Mouse (Mus musculus) forebrain, postnatal 0 days (tissue): ENCODE data around the gene H2-D1. TPM values are rescaled to one million over a fixed set of nuclear protein-coding genes. Genes with fewer than 3 reads are reported as not detected.

Source experiments
- ATAC-seq: fragments of 200-750 bp; cut with Nextera tagmentation; 2 replicates; pipeline ENCODE4 v1.8.0; 2017; ENCODE audit warnings: mild to moderate bottlenecking, moderate library complexity
- DNase-seq: peaks from one replicate; pipeline ENCODE4 v3.0.0-alpha.2; 2015
- H3K27ac ChIP-seq: fragments of 300-500 bp; sonication (generic); 2 replicates; pipeline ENCODE4 v1.5.1; 2014; ENCODE audit warnings: low read depth, mild to moderate bottlenecking, antibody characterized with exemption, low read length, moderate library complexity, mixed read lengths
- H3K27me3 ChIP-seq: fragments of 300-500 bp; sonication (generic); 2 replicates; pipeline ENCODE4 v1.6.1; 2014; ENCODE audit warnings: mild to moderate bottlenecking, low read length, mixed read lengths; ENCODE audit not compliant: insufficient read depth
- H3K36me3 ChIP-seq: fragments of 300-500 bp; sonication (generic); 2 replicates; pipeline ENCODE4 v1.6.1; 2014; ENCODE audit warnings: mild to moderate bottlenecking, moderate library complexity; ENCODE audit not compliant: insufficient read depth
- H3K4me1 ChIP-seq: fragments of 300-500 bp; sonication (generic); 2 replicates; pipeline ENCODE4 v1.6.1; 2014; ENCODE audit warnings: antibody characterized with exemption; ENCODE audit not compliant: insufficient read depth
- H3K4me2 ChIP-seq: fragments of 300-500 bp; sonication (generic); 2 replicates; pipeline ENCODE4 v1.6.1; 2014; ENCODE audit warnings: low read depth, mild to moderate bottlenecking, moderate library complexity
- H3K4me3 ChIP-seq: fragments of 300-500 bp; sonication (generic); 2 replicates; pipeline ENCODE4 v1.5.1; 2014; ENCODE audit warnings: low read depth, low read length, mixed read lengths
- H3K9ac ChIP-seq: fragments of 300-500 bp; sonication (generic); 2 replicates; pipeline ENCODE4 v1.6.1; 2014; ENCODE audit warnings: mild to moderate bottlenecking
- H3K9me3 ChIP-seq: fragments of 300-500 bp; sonication (generic); 2 replicates; pipeline ENCODE4 v1.6.1; 2016; ENCODE audit warnings: low read length
- CTCF ChIP-seq: sonication (generic); IDR thresholded peaks from 2 replicates; pipeline ENCODE4 v1.5.1; 2016; ENCODE audit warnings: antibody characterized with exemption, control low read depth, low read depth
- WGBS: fragments of 180-500 bp; shearing (Covaris S2); extraction: QIAGEN DNeasy Blood & Tissue Kit; methylation state at CpG from one replicate; pipeline ENCODE4 v1.1.7; 2014; 5-methylcytosine and 5-hydroxymethylcytosine counted together
- polyA plus RNA-seq: library from polyadenylated mRNA; unstranded; fragments of >200 nt; fragmentation: Nextera tagmentation; extraction: Ambion mirVana; gene quantifications from 2 replicates; pipeline ENCODE4 v1.2.1, GENCODE M21; 2015
- total RNA-seq: library from RNA; depleted of rRNA; stranded (reverse); fragments of >200 nt; gene quantifications from 2 replicates; pipeline ENCODE4 v1.2.3, GENCODE M21; 2014

The H2-D1 gene
- total and polyA plus RNA-seq, 2 experiments from 2014 or later: 63.3 to 95.9 TPM

- no peak for TF ChIP-seq CTCF
- Histone ChIP-seq H3K9me3 (no peaks in the 10 kb centered on the region), H3K4me1 (peaks cover 5% of the 10 kb centered on the region), H3K4me2 (peak overlapping the region; percentile 83), H3K4me3 (peak overlapping the region; percentile 98), H3K36me3 (peaks cover 18% of the 10 kb centered on the region), H3K9ac (peak overlapping the region; percentile 100), H3K27me3 (no peaks in the 10 kb centered on the region), H3K27ac (peak overlapping the region; percentile 100)
- ATAC-seq: no peak
- 23% methylated on average over 12 of the region's 12 CpGs for WGBS
- no peak for DNase-seq
These were observed 21.9 kb upstream of the H2-D1 start for GRCm38 (mm10) chr17:35240384-35241304.

GRCm38 (mm10) chr17:35241305-35242014 lies 21.1 kb upstream of the H2-D1 start, which contains the start of gene Ddx39b:
Ddx39b (plus strand) TSS chr17:35241746.
- peak; percentile 90 for ATAC-seq
- DNase-seq: peak; percentile 99
- Histone ChIP-seq H3K27ac (peak within 1 kb of the TSS; percentile 100), H3K4me3 (peak within 1 kb of the TSS; percentile 98), H3K4me2 (peak within 1 kb of the TSS; percentile 83), H3K9ac (peak within 1 kb of the TSS; percentile 100), H3K27me3 (no peaks in the 10 kb centered on the region), H3K4me1 (peaks cover 5% of the 10 kb centered on the region), H3K9me3 (no peaks in the 10 kb centered on the region), H3K36me3 (peaks cover 26% of the 10 kb centered on the region)
- peak; percentile 46; the same call in 1 of the 2 replicates for TF ChIP-seq CTCF
- 2% methylated on average over 69 of the region's 69 CpGs for WGBS

GRCm38 (mm10) chr17:35242015-35242941 lies 20.3 kb upstream of the H2-D1 start:
- no peaks in the 10 kb centered on the region for H3K27me3 ChIP-seq
- H3K36me3 ChIP-seq: peaks cover 34% of the 10 kb centered on the region
- DNase-seq (peak; percentile 80), ATAC-seq (peak; percentile 38)
- WGBS: under 1% methylated on average over 55 of the region's 55 CpGs
- peaks cover 5% of the 10 kb centered on the region for H3K4me1 ChIP-seq
- peak overlapping the region; percentile 100 for H3K27ac ChIP-seq
- H3K9ac ChIP-seq: peak overlapping the region; percentile 100
- H3K9me3 ChIP-seq: no peaks in the 10 kb centered on the region
- peak overlapping the region; percentile 98 for H3K4me3 ChIP-seq
- TF ChIP-seq CTCF: peak; percentile 48; the same call in 1 of the 2 replicates
- peak overlapping the region; percentile 83 for H3K4me2 ChIP-seq

- DNase-seq (peak; percentile 84), ATAC-seq (no peak)
- peak overlapping the region; percentile 83 for H3K4me2 ChIP-seq
- WGBS: 1% methylated on average over 16 of the region's 16 CpGs
- peak overlapping the region; percentile 100 for H3K27ac ChIP-seq
- H3K4me3 ChIP-seq: peak overlapping the region; percentile 98
- peak overlapping the region; percentile 100 for H3K9ac ChIP-seq
- peaks cover 42% of the 10 kb centered on the region for H3K36me3 ChIP-seq
- H3K9me3 ChIP-seq: no peaks in the 10 kb centered on the region
- no peaks in the 10 kb centered on the region for H3K27me3 ChIP-seq
- peaks cover 5% of the 10 kb centered on the region for H3K4me1 ChIP-seq
- TF ChIP-seq CTCF: no peak; the same call in 1 of the 2 replicates
These were observed 19.4 kb upstream of the H2-D1 start for GRCm38 (mm10) chr17:35243086-35243485.

- ATAC-seq (no peak), DNase-seq (no peak)
- H3K9me3 ChIP-seq: no peaks in the 10 kb centered on the region
- H3K36me3 ChIP-seq: peaks cover 61% of the 10 kb centered on the region
- no peak for TF ChIP-seq CTCF
- H3K27ac ChIP-seq: no peak overlapping the region
- peak overlapping the region; percentile 6; the same call in 1 of the 2 replicates for H3K4me3 ChIP-seq
- WGBS: 72% methylated on average over 2 of the region's 2 CpGs
- H3K4me2 ChIP-seq: peak overlapping the region; percentile 83; the same call in 1 of the 2 replicates
- H3K4me1 ChIP-seq: peaks cover 5% of the 10 kb centered on the region
- no peak overlapping the region for H3K9ac ChIP-seq
- H3K27me3 ChIP-seq: no peaks in the 10 kb centered on the region
These were observed 17.5 kb upstream of the H2-D1 start for GRCm38 (mm10) chr17:35244999-35245398.
